Mouse (Mus musculus): Measurements from ENCODE around the gene Sorbs1.
"Not testable (repeated sequence)": the region's sequence is repeated elsewhere in the genome, so short reads cannot be mapped to it uniquely, and the experiment has no call there.

The Sorbs1 gene

GRCm38 (mm10) chr19:40513632-40514078, at the start of gene Sorbs1:
Gene Sorbs1, minus strand, starts transcription at chr19:40513779.
- peak; percentile 99 for DNase-seq

- not testable (repeated sequence) for DNase-seq
Observed at GRCm38 (mm10) chr19:40561521-40561920, 47.9 kb upstream of the Sorbs1 start.

- DNase-seq = no peak
Observed at GRCm38 (mm10) chr19:40556029-40556428, 42.5 kb upstream of the Sorbs1 start.

GRCm38 (mm10) chr19:40555136-40555535, 41.6 kb upstream of the Sorbs1 start:
- no peak for DNase-seq

GRCm38 (mm10) chr19:40554343-40554742, 40.8 kb upstream of the Sorbs1 start:
- no peak for DNase-seq

DNA sequence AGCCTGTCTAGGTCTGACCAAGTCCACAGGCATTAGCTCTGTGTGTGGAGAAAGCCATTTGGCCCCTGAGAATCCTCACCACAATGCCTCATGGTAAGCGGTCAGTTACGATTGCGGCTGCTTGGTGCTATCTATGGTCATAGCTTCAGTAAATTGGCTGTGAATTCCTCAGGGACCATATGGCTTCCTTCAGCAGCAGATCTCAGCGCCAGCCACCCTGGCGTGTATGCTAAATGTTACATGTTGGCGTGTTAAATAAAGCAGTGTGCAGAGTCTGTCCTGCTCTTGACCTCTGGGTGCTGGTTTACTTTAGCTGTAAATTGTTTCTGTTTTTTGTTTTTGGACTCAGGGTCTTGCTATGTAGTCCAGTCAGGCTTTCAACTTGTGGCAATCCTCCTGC, 40.3 kb upstream of the Sorbs1 start:
- DNase-seq = no peak

DNA sequence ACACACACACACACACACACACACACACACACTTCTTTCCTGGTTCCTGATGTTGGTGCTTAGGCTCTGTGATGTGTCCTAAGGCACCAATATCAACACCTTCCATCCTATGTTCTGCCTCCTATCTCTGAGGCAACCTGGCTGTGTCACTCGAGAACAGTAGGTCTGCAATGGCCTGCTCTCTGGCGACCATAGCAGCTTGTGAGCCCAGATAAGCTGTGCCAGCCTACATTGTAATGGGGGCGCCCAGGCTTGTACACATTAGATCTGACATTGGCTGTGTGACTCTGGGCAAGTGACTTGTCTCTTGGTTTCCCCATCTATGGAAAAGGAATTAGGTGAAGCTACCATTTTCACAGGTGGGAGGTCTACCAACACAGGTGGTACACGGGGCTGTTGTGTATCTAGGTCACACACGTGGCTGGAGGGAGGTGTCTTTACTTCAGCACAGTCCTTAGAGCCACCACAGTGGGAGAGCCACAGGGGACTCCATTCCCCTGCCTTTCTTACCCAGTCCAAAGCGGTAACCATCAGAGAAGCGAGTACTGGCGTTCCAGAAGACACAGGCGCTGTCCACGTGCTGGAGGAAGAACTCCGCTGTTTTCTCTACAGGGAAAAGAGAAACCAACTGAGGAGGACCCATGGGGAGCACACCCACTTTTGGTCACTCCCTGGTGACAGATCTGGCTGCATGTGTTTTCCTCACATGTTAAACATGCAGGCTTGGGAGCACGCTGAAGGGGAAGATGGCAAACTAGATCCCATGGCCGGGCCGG, 39.6 kb upstream of the Sorbs1 start:
- DNase-seq = peak; percentile 80

DNA sequence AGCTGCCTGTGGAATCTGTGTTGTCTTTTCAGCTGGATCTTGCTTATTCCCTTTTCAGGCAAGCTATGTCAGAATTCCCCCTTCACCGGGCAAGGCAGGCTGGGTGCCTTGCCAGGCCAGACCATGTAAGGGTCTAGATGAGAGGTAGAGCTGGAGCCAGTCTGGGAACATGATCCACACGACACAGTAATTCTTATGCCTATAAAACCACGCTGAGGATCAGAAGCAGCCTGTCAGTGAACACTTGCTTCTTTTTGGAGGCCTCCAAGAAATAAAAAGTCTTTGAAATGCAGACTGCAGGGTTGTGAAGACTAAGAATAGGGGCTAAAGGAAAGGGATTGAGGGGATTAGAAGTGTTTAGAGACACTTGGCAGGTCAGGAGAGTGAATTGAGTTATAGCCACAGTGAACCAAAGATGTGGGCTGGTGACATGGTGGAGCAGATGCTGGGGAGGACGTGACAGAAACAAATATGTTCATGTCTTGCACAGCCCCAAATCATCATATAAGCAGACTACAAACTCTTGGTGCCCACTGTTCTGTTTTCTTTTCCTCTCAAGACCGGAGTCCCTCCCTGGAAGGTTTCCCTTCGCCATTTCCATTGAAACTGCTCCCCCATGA, 36.0 kb upstream of the Sorbs1 start:
- DNase-seq = no peak

- no peak for DNase-seq
Observed at GRCm38 (mm10) chr19:40548796-40549515, 35.4 kb upstream of the Sorbs1 start.

DNA sequence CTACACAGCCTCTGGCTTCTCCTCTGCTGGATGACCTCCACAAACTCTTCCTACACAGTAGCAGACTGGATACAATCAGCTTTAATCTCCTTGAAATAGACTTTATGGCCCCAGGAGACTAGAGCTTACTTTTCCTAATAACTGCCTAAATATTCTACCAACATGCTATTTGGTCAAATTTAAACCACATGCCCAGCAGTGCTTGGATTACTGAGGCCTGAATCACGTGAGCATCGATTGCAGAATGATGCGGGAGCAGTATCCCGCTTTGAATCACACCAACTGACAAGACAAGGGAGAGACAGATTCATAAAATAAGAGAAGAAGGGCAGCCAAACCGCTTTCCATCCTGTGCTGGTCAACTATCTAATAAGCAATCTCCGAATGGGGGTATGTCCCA, 34.8 kb upstream of the Sorbs1 start:
- no peak for DNase-seq

- peak; percentile 71 for DNase-seq
Observed at GRCm38 (mm10) chr19:40544856-40545255, 31.3 kb upstream of the Sorbs1 start.

DNA sequence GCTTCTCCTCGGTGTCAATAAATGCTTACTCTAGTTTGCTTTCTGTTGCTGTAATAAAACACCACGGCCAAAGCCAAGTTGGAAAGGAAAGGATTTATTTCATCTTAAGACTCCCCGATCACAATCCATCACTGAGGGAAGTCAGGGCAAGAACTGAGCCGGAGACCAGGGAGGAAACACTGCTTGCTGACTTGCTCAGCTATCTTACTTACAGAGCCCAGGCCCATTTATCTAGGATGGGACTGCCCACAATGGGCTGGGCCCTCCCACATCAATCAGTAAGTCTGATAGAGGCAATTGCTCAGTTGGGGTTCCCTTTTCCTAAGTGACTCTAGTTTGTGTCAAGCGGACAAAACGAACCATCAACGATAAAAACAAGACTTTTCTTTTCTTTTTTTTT, 29.2 kb upstream of the Sorbs1 start:
- DNase-seq = peak; percentile 41

DNA sequence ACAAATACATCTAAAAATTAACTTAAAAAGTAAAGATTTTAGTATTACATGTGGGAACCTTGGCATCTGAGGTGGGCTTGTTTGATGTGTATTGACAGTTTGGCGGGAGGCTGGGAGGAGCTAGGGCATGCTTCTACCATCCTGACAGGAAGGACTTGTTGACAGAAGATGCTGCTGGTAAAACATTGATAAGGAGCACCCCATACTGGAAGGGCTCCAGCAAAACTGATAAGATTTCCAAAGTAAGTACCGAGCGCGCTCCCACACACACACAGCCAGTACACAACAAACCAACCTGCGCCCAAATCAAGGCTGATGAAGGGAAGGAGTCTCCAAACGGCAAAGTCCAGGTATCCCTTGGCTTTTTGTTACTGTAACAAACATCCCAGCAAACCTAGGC, 22.9 kb upstream of the Sorbs1 start:
- DNase-seq = peak; percentile 77

DNA sequence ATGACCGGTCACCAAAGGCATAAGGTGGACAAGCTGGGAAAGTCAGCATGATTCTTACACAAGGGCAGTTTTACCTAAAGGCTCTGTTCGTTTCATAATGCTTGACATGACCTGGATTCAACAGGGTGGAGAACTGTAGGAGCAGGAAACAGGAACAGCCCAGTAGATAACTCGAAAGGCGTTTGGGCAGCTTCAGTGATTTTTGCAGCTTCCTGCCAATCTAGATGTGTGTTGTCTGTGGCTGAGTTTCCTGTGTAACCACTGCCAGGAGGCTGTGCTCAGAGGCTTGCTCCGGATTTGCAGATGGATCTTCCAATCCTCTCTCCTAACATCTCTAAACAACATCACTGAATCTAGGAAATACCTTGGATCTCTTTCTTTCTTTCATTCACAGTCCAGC, 18.9 kb upstream of the Sorbs1 start:
- no peak for DNase-seq

GRCm38 (mm10) chr19:40530323-40530722, 16.7 kb upstream of the Sorbs1 start:
- DNase-seq = no peak

- no peak for DNase-seq
Observed at GRCm38 (mm10) chr19:40528254-40528653, 14.7 kb upstream of the Sorbs1 start.

GRCm38 (mm10) chr19:40526367-40527014, 12.9 kb upstream of the Sorbs1 start:
- DNase-seq = no peak

- no peak for DNase-seq
Observed at GRCm38 (mm10) chr19:40523431-40524005, 9.9 kb upstream of the Sorbs1 start.

GRCm38 (mm10) chr19:40520403-40520802, 6.8 kb upstream of the Sorbs1 start:
- DNase-seq = no peak

- no peak for DNase-seq
Observed at GRCm38 (mm10) chr19:40518706-40519105, 5.1 kb upstream of the Sorbs1 start.

GRCm38 (mm10) chr19:40515596-40515995, 2.0 kb upstream of the Sorbs1 start:
- no peak for DNase-seq

- no peak for DNase-seq
Observed at GRCm38 (mm10) chr19:40514376-40514775, 797 bp upstream of the Sorbs1 start.

Data from liver (tissue).